Mouse (Mus musculus): Measurements from ENCODE around the gene Slc24a3. TPM values are rescaled to one million over a fixed set of nuclear protein-coding genes. Genes with fewer than 3 reads are reported as not detected.

Slc24a3 gene
- polyA plus RNA-seq, 1 experiment, result 36.4 TPM

GRCm38 (mm10) chr2:145197076-145197475 lies 29.5 kb downstream of the Slc24a3 start:
- DNase-seq (ENCODE audit: low read depth), result no peak

DNA sequence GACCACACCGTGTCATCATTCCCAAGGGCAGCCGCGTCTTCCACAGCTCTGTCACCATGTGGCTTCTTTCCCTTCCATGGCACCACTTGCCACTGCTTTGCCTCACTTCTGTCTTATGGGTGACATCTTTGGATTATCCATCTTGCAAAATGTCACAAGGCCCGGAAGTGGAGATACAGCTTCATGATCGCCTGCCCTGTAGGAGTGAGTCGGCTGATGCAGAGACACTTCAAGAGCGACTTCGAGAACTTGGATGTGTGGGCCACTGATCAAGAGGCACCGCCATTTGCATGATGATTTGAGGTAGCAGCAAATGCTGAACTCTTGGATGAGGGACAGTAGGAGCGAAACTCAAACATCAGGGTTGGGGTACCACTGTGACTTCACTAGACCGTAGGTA lies 46.0 kb downstream of the Slc24a3 start:
- DNase-seq (ENCODE audit: low read depth), result no peak

DNA sequence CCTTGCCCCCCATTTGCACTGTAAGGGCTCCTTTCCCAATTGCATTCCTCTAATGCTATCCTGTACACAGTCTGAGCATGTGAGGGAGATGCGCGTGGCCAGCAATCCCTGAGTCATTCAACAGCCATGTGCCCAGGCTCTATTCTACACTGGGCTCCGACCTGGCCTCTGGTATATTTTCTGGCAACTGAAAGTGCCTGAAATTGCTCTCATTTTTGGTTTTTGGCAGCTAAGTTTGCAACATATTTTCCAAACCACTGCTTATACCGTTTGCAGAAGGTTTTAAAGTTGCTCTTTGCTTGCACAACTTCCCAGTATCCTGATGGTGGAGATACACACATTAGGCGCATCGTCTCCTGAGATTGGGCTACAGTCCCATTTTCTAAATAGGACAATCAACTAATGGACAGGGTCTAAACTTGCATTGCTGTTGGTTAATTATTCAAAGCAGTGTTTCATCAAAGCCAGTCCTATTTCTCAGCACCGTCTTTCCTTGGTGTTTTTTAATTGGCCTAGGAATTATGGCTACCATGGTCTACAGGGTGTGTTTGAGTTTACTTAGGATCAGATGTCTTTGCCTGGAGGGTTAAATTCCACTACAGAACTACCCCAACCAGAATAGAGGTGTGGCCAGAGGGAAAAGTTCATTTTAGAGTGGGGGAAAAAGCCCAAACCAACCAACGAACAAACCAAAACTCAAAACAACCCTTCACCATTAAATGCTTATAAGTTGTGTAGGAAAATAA lies 46.7 kb downstream of the Slc24a3 start:
- no peak for DNase-seq (ENCODE audit: low read depth)

GRCm38 (mm10) chr2:145216580-145216979 lies 49.0 kb downstream of the Slc24a3 start:
- no peak for DNase-seq (ENCODE audit: low read depth)

DNA sequence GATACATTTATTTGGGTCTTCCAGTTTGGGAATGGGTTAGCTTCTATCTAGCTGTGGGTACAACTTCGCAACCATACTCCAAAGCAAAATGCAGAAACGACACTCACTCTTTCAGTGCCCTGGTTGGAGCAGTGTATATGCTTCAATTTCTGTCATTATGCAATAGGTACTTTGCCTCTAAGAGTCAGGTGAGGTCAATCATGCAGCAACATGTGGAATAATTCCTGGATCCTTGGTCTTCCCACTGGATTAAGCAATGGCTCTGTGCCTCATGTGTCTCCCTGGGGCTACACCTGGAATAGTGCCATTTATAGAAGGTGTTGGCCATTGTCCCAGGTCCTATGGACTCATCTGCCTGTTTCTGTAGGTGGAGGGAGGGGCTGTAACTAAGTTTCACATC lies 49.9 kb downstream of the Slc24a3 start:
- DNase-seq (ENCODE audit: low read depth), result peak; percentile 63

DNA sequence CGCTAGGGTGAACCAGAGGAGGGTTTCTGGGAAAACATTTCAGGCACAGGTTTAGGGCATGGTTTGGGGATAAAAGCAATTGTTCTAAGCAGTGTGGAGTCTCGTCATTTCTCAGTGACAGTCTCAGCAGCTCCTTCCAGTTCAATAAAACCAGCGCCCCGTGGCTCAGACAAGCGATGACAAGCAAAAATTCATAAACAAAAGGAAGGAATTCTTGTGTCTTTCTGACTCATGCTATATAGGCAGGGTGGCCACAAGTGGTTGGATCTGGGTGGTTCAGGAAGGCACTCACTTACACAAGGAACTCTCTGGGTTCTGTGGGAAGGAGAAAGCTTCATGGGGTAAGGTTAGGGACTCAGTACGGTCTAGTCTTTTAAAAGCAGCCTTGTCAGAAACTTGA lies 51.7 kb downstream of the Slc24a3 start:
- no peak for DNase-seq (ENCODE audit: low read depth)

DNA sequence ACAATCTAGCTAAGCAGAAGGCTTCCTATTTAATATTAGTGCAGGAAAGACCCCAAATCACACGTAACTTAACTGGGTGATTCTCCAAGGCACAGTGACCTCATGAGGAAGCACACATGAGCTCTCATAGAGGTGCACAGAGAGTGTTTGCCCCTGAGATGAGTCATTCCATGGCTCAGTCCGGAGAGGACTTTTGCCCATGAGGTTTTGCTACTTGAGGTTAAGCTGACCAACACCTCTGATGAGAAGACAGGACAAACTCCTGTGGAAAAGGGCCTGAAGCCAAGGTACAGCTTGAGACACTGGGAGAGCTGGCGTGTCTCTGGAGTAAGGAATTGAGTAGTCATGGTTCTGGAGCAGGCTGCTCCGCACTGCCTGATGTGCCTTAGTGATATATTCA lies 56.1 kb downstream of the Slc24a3 start:
- DNase-seq (ENCODE audit: low read depth), result no peak

- DNase-seq (ENCODE audit: low read depth), result no peak
Observed at GRCm38 (mm10) chr2:145225640-145226039, 58.1 kb downstream of the Slc24a3 start.

DNA sequence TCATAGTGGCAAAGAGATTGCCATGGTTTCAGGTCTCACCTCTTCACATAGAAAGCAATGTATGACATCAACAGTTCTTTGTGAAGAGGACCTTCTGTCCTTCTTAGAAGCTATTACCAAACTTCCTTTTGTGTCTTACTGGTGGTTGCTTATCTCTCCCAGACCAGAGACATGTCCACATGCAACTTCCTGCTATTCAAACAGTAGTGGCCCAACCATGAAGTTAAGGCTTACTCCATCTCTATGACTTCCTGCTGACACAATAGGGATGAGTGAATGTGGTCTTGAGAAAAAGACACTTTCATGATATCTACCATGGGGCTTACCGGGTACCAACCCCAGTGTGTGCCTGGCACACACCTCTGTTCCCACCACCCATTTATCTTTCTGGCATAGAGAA lies 58.5 kb downstream of the Slc24a3 start:
- DNase-seq (ENCODE audit: low read depth), result no peak

DNA sequence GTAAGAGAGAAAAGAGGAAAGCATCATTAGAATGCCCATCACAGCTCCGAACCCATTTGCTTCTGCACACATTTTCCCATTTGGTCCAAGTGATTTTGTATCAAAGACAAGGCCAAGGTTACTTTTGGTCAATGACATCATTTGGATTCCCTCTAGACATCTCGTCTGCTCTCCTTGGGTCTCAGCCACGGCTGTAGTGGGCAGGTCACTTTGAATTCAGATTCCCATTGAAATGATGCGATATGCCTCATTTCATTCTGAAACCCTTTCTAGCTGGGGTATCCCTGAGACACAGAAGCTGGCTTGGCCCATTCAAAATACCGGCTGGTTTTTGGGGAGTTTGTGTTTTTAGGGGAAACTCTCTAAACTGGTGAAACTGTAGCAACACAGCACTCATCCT lies 59.8 kb downstream of the Slc24a3 start:
- no peak for DNase-seq (ENCODE audit: low read depth)

GRCm38 (mm10) chr2:145232764-145233484 lies 65.4 kb downstream of the Slc24a3 start:
- no peak for DNase-seq (ENCODE audit: low read depth)

DNA sequence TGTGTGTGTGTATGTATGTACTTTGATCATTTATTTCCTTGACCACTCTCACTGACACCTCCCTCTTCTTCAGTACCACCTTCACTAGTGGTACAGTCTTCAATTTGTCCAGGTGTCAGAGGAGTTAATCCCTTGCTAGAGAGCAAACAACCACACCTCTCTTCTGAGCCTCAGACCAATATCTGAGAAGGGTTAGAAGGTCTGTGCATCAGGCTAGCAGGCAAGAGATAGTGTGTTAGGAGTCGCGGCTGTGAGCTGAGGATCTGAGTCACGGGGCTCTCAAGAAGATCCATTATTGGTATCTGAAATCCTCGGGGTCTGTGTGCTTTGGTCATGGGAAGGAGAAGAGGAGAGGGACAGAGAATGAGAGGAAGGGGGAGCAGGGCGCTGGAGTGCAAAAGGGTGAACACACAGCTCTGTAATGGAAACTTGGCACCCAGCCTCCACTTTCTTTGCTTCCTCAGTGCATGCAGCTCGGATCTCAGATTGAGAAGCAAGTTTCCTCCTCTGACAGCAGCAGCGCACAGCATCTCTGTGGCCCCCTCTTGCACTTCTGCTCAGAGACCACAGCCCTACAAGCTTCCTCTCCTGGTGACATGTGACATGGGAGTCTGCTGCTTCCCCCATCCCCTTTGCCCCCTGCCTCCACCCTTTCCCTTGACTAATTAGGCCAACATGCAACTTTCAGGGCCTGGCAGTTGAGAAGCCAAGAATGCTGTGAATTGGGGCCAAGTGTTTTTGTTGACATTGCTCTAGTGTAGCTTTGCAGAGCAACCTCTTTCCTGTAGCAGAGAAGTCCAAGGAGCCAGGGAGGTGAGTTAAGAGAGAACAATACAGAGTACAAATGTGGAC lies 66.2 kb downstream of the Slc24a3 start:
- no peak for DNase-seq (ENCODE audit: low read depth)

- DNase-seq (ENCODE audit: low read depth), result no peak
Observed at GRCm38 (mm10) chr2:145246384-145246783, 78.8 kb downstream of the Slc24a3 start.

GRCm38 (mm10) chr2:145248185-145248584 lies 80.6 kb downstream of the Slc24a3 start:
- no peak for DNase-seq (ENCODE audit: low read depth)

DNA sequence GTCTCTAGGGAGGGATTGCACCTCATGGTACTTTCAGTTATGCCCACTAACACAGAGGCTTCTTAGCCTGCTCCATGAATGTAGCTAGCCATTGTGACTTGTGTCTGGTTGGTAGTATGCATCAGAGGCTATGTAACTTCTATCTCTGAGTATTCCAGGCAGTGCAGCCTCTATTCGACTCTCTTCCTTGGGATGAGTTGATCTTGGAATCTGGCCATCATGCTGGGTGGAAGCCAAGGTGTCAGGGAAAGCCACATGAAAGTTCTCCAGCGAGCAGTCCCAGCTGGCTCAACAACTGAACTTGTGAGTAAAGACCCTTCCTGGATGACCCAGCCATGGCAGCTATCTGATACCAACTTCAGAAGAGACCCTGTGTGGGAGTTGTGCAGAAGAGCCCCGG lies 89.8 kb downstream of the Slc24a3 start:
- DNase-seq (ENCODE audit: low read depth), result no peak

DNA sequence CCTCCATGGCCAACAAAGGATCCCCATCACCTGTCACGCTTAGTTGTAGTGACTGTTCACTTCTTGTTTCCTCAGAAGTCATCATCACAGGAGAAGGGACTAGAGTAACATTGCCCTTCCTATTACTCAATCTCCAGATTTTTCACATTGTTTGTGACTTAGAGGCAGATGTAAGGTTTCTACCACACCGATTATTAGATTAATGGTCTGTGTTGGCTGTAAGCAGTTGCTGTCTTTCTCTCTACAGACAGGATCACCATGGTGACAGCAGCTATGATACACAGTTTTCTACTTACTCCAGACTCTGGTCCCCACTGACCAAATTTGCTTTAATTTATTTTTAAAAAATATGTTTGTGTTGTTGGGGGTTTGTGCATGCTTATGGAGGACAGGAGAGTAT lies 90.3 kb downstream of the Slc24a3 start:
- DNase-seq (ENCODE audit: low read depth), result no peak

DNA sequence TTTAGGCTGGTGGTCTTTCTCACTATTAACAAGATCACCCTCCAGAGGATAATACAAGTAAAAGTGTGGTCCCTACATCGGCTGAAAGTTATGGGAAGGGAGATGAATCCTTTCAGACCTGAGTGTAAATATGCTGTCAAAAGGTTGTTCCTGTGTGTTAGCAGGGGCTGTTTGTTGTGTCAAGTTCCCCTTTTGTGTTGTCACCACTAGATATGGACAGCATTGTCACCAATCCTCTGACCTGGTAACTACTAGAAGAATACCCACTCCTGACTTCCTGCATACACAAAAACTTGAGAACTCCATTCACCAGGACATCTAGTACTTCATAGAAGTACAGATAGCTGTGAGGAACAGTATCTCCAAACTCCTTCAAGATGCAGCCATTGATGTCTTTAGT lies 93.0 kb downstream of the Slc24a3 start:
- DNase-seq (ENCODE audit: low read depth), result no peak

GRCm38 (mm10) chr2:145262153-145262552 lies 94.6 kb downstream of the Slc24a3 start:
- no peak for DNase-seq (ENCODE audit: low read depth)

GRCm38 (mm10) chr2:145266723-145267122 lies 99.2 kb downstream of the Slc24a3 start:
- no peak for DNase-seq (ENCODE audit: low read depth)

DNA sequence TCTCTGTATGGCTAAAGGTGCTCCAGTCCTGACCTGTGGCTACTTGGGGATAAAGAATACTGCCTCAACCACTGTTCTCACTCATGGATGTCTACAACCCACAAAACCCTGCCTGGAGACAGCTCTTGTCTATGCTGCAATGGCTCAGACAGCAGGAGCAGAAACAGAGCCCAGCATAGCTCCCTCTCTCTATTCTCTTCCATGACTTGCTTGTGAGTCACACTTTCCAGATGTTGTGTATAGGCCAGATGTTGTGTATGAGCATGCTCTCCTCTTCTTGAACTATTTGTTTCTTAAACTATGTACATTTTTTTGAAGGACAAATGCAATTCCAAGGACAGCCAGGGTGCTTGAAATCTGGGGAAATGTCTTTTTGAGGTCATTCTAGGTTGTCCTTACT lies 101.4 kb downstream of the Slc24a3 start:
- no peak for DNase-seq (ENCODE audit: low read depth)

GRCm38 (mm10) chr2:145269410-145269809 lies 101.9 kb downstream of the Slc24a3 start:
- no peak for DNase-seq (ENCODE audit: low read depth)

- DNase-seq (ENCODE audit: low read depth), result peak; percentile 23
Observed at GRCm38 (mm10) chr2:145274016-145274677, 106.6 kb downstream of the Slc24a3 start.

All from gonadal fat pad, adult 2 months (tissue).